Mouse (Mus musculus) testis, adult 2 months (tissue): ENCODE results near the gene Gm20388.

Experiments
- CTCF ChIP-seq: fragments of 200-500 bp; IDR thresholded peaks from 2 replicates; pipeline ENCODE4 v1.5.1; 2012; ENCODE audit warnings: low read depth, mild to moderate bottlenecking, inconsistent platforms, low read length, moderate library complexity; ENCODE audit not compliant: control insufficient read depth, insufficient read depth, insufficient replicate concordance
- POLR2A ChIP-seq: fragments of 200-500 bp; IDR thresholded peaks from 2 replicates; pipeline ENCODE4 v1.6.1; 2012; ENCODE audit warnings: low read depth, mild to moderate bottlenecking, inconsistent platforms, low read length, moderate library complexity; ENCODE audit not compliant: control insufficient read depth

- TF ChIP-seq CTCF, result no peak
- TF ChIP-seq POLR2A, result no peak
Observed at GRCm38 (mm10) chr8:123042974-123043625, 3132.5 kb downstream of the Gm20388 start.
